Mouse (Mus musculus): ENCODE results near the gene Rps16. TPM values are rescaled to one million over a fixed set of nuclear protein-coding genes. Genes with fewer than 3 reads are reported as not detected.

Rps16 gene
- total and polyA plus RNA-seq, 3 experiments: 905 to 2,248 (median 1,212) TPM

GRCm38 (mm10) chr7:28326457-28326856, 24.0 kb upstream of the Rps16 start:
- TF ChIP-seq CTCF (IDR thresholded peaks at IDR 0.05; ENCODE audit: low read depth, low read length) (no peak), TAL1 (conservative IDR thresholded peaks at IDR 0.05; ENCODE audit: low read depth, low read length) (no peak), GATA2 (IDR thresholded peaks at IDR 0.05; ENCODE audit: borderline replicate concordance, low read depth, low read length) (no peak), GATA1 (IDR thresholded peaks at IDR 0.05; ENCODE audit: borderline replicate concordance, low read length) (no peak), POLR2AphosphoS5 (IDR thresholded peaks at IDR 0.05; ENCODE audit: insufficient replicate concordance, low read depth, low read length) (no peak)
- H3K36me3 ChIP-seq (replicated peaks): peaks cover 98% of the 10 kb centered on the region
- H3K4me3 ChIP-seq (ENCODE audit: low read depth, low read length): no peak overlapping the region
- H3K27me3 ChIP-seq (ENCODE audit: insufficient read depth, low read length): no peaks in the 10 kb centered on the region
- peaks cover 13% of the 10 kb centered on the region for H3K4me1 ChIP-seq (ENCODE audit: insufficient read depth, low read depth, low read length)
- no peak for ATAC-seq (ENCODE audit: extremely low read depth, insufficient number of reproducible peaks, low FRiP score, poor library complexity, severe bottlenecking)
- H3K9me3 ChIP-seq (replicated peaks): no peaks in the 10 kb centered on the region
- no peak for DNase-seq (ENCODE audit: low spot score)

DNA sequence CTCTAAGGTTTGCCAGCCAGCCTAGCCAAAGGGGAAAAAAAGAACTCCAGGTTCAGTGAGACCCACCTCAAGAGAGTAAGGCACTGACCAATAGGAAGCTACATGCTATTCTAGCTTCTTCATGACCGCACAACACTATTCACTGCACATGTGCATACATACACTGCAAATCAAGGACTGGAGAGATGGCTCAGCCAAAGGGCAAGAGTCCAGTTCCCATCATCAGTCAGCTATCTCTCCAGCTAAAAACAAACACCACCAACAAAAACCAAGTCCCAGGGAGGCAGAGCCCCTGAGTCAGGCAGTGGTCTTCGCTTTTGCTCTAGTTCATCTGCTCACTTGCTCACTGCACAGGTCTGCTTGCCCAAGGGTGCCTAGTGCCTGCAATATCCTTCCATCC, 22.2 kb upstream of the Rps16 start:
- no peak for TF ChIP-seq TAL1 (conservative IDR thresholded peaks at IDR 0.05; ENCODE audit: low read depth, low read length)
- no peak for TF ChIP-seq GATA1 (IDR thresholded peaks at IDR 0.05; ENCODE audit: borderline replicate concordance, low read length)
- no peak for TF ChIP-seq POLR2AphosphoS5 (IDR thresholded peaks at IDR 0.05; ENCODE audit: insufficient replicate concordance, low read depth, low read length)
- no peak for TF ChIP-seq CTCF (IDR thresholded peaks at IDR 0.05; ENCODE audit: low read depth, low read length)
- TF ChIP-seq GATA2 (IDR thresholded peaks at IDR 0.05; ENCODE audit: borderline replicate concordance, low read depth, low read length): no peak
- DNase-seq (ENCODE audit: low spot score) (no peak), ATAC-seq (ENCODE audit: extremely low read depth, insufficient number of reproducible peaks, low FRiP score, poor library complexity, severe bottlenecking) (no peak)
- peaks cover 96% of the 10 kb centered on the region for H3K36me3 ChIP-seq (replicated peaks)
- peaks cover 8% of the 10 kb centered on the region; the same call in 1 of the 2 replicates for H3K4me1 ChIP-seq (ENCODE audit: insufficient read depth, low read depth, low read length)
- H3K4me3 ChIP-seq (ENCODE audit: low read depth, low read length): no peak overlapping the region
- H3K27me3 ChIP-seq (ENCODE audit: insufficient read depth, low read length): no peaks in the 10 kb centered on the region
- no peaks in the 10 kb centered on the region for H3K9me3 ChIP-seq (replicated peaks)

- Histone ChIP-seq H3K36me3 (replicated peaks) (peaks cover 71% of the 10 kb centered on the region), H3K9me3 (replicated peaks) (no peaks in the 10 kb centered on the region), H3K4me1 (ENCODE audit: insufficient read depth, low read depth, low read length) (peaks cover 37% of the 10 kb centered on the region), H3K27me3 (ENCODE audit: insufficient read depth, low read length) (no peaks in the 10 kb centered on the region), H3K4me3 (ENCODE audit: low read depth, low read length) (no peak overlapping the region)
- DNase-seq (ENCODE audit: low spot score) (no peak), ATAC-seq (ENCODE audit: extremely low read depth, insufficient number of reproducible peaks, low FRiP score, poor library complexity, severe bottlenecking) (no peak)
- TF ChIP-seq GATA2 (IDR thresholded peaks at IDR 0.05; ENCODE audit: borderline replicate concordance, low read depth, low read length): no peak
- no peak for TF ChIP-seq CTCF (IDR thresholded peaks at IDR 0.05; ENCODE audit: low read depth, low read length)
- TF ChIP-seq TAL1 (conservative IDR thresholded peaks at IDR 0.05; ENCODE audit: low read depth, low read length): no peak
- TF ChIP-seq POLR2AphosphoS5 (IDR thresholded peaks at IDR 0.05; ENCODE audit: insufficient replicate concordance, low read depth, low read length): no peak
- no peak for TF ChIP-seq GATA1 (IDR thresholded peaks at IDR 0.05; ENCODE audit: borderline replicate concordance, low read length)
These were observed 15.9 kb upstream of the Rps16 start for GRCm38 (mm10) chr7:28334534-28334933.

DNA sequence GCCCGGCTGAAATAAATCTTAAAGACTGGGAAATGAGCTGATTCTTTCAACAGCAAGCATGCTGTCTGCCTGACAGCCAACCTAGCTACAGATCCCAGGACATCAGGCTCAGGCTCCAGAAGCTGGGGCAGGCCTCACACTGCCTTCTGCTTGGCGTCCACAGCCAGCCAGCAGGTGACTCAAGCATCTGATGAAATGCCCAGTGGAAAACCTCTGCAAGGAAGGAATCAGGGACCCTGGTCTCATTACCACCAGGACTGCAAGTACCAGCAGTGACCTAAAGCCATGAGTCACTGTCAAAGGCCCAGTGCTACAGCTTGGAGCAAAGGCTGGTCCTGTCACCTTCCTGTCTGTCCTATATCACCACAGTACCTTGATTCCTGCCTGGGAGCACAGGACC, 15.0 kb upstream of the Rps16 start:
- Histone ChIP-seq H3K9me3 (replicated peaks) (no peaks in the 10 kb centered on the region), H3K36me3 (replicated peaks) (peaks cover 62% of the 10 kb centered on the region), H3K27me3 (ENCODE audit: insufficient read depth, low read length) (0 out of 2 replicates have a peak, but pooled peaks cover 1% of the 10 kb centered on the region), H3K4me1 (ENCODE audit: insufficient read depth, low read depth, low read length) (peaks cover 38% of the 10 kb centered on the region), H3K4me3 (ENCODE audit: low read depth, low read length) (no peak overlapping the region)
- TF ChIP-seq TAL1 (conservative IDR thresholded peaks at IDR 0.05; ENCODE audit: low read depth, low read length): no peak
- TF ChIP-seq CTCF (IDR thresholded peaks at IDR 0.05; ENCODE audit: low read depth, low read length): no peak
- ATAC-seq (ENCODE audit: extremely low read depth, insufficient number of reproducible peaks, low FRiP score, poor library complexity, severe bottlenecking) (no peak), DNase-seq (ENCODE audit: low spot score) (no peak)

DNA sequence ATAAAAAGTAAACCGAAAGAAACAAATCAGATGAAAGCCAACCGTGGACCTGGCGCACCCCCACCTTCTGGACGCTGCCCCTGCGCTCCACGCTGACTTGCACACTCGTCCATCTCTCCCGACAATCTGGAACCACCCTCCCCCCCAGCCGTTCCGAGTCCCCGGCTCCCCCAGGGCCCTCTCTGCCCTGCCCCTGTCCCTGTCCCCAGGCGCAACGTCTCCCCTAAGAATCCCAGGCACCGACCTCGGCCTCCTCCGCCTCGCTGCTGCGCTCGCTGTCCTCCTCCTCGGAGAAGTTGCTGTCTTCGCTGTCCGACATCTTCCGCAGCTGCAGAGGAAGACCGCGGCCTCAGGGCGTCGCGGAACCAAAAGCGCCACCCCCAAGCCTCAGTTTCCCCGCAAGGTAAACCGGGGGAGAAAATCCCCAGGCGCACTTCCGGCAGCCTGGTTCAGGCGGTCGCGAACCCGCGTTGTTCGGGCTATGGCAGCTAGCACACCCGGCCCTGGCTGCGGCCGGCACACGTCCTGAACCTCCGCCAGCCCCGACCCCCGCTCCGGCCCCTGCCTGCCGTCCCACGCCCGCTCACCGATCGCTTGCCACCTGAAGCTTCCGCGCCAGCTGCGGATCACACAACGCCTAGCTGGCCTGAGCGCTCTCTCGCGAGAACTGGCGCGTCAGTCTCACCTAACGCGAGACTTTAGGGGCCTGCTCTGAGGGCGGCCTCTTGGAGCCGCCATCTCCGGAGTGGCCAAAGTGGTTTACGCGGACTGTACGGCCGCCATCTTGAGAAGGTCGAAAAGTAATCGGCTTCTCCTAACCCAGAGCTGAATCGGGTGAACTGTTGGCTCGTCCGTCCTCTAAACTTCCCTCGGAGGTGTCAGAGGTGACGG, 12.1 kb upstream of the Rps16 start, which contains the start of gene Supt5:
TSS of gene Supt5 (minus strand) at position 639 of the 891 bp plus-strand sequence.
- peak; percentile 96 for ATAC-seq (ENCODE audit: extremely low read depth, insufficient number of reproducible peaks, low FRiP score, poor library complexity, severe bottlenecking)
- Histone ChIP-seq H3K27me3 (ENCODE audit: insufficient read depth, low read length) (0 out of 2 replicates have a peak, but pooled peaks cover 3% of the 10 kb centered on the region), H3K4me3 (ENCODE audit: low read depth, low read length) (peak within 1 kb of the TSS; percentile 96), H3K9me3 (replicated peaks) (no peaks in the 10 kb centered on the region), H3K4me1 (ENCODE audit: insufficient read depth, low read depth, low read length) (peaks cover 43% of the 10 kb centered on the region), H3K36me3 (replicated peaks) (peaks cover 34% of the 10 kb centered on the region)
- TF ChIP-seq GATA1 (IDR thresholded peaks at IDR 0.05; ENCODE audit: borderline replicate concordance, low read length): no peak
- TF ChIP-seq GATA2 (IDR thresholded peaks at IDR 0.05; ENCODE audit: borderline replicate concordance, low read depth, low read length): no peak
- TF ChIP-seq POLR2AphosphoS5 (IDR thresholded peaks at IDR 0.05; ENCODE audit: insufficient replicate concordance, low read depth, low read length): no peak
- no peak for TF ChIP-seq TAL1 (conservative IDR thresholded peaks at IDR 0.05; ENCODE audit: low read depth, low read length)
- no peak for TF ChIP-seq CTCF (IDR thresholded peaks at IDR 0.05; ENCODE audit: low read depth, low read length)
- peak; percentile 96 for DNase-seq (ENCODE audit: low spot score)

- 0 out of 2 replicates have a peak, but pooled peaks cover 3% of the 10 kb centered on the region for H3K27me3 ChIP-seq (ENCODE audit: insufficient read depth, low read length)
- peaks cover 41% of the 10 kb centered on the region for H3K4me1 ChIP-seq (ENCODE audit: insufficient read depth, low read depth, low read length)
- TF ChIP-seq CTCF (IDR thresholded peaks at IDR 0.05; ENCODE audit: low read depth, low read length) (no peak), TAL1 (conservative IDR thresholded peaks at IDR 0.05; ENCODE audit: low read depth, low read length) (no peak), GATA1 (IDR thresholded peaks at IDR 0.05; ENCODE audit: borderline replicate concordance, low read length) (no peak), GATA2 (IDR thresholded peaks at IDR 0.05; ENCODE audit: borderline replicate concordance, low read depth, low read length) (no peak), POLR2AphosphoS5 (IDR thresholded peaks at IDR 0.05; ENCODE audit: insufficient replicate concordance, low read depth, low read length) (no peak)
- DNase-seq (ENCODE audit: low spot score) (no peak), ATAC-seq (ENCODE audit: extremely low read depth, insufficient number of reproducible peaks, low FRiP score, poor library complexity, severe bottlenecking) (no peak)
- H3K4me3 ChIP-seq (ENCODE audit: low read depth, low read length): peak overlapping the region; percentile 96
- H3K9me3 ChIP-seq (replicated peaks): no peaks in the 10 kb centered on the region
- H3K36me3 ChIP-seq (replicated peaks): peaks cover 26% of the 10 kb centered on the region
These were observed 11.1 kb upstream of the Rps16 start for GRCm38 (mm10) chr7:28339213-28339917.

All from G1E (cell line).